Mouse (Mus musculus): Measurements from ENCODE around the gene Fabp1. TPM values are rescaled to one million over a fixed set of nuclear protein-coding genes. Genes with fewer than 3 reads are reported as not detected.
A peak's percentile ranks its signal among the peaks of the same experiment; 100 is the strongest.

Gene Fabp1
- polyA plus RNA-seq, 1 experiment from 2014 or later, result not detected

DNA sequence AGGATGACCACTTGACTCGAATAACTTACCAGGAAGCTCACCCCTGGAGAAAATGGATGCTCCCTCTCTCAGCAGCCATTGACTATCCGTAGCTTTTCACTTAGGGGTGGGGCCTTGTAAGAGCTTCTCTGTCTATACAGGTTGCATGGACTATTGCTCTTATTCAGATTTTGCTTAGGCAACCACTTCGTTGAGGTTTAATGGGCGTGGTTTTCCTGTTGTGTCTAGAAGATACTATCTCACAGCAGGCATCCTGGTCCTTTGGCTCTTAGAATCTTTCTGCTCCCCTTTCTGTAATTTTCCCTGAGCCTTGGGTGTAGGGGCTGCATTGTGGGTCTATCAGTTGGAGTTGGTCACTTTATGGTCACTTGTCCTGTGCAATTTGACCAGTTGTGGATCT lies 21.9 kb downstream of the Fabp1 start:
- H3K9ac ChIP-seq, result no peak overlapping the region
- no peaks in the 10 kb centered on the region for H3K27me3 ChIP-seq
- H3K9me3 ChIP-seq, result no peaks in the 10 kb centered on the region
- no peak overlapping the region for H3K27ac ChIP-seq
- H3K36me3 ChIP-seq, result no peaks in the 10 kb centered on the region
- H3K4me2 ChIP-seq (replicated peaks), result no peak overlapping the region
- peaks cover 1% of the 10 kb centered on the region; the same call in 1 of the 2 replicates for H3K4me1 ChIP-seq
- no peak overlapping the region for H3K4me3 ChIP-seq
- WGBS, result 81% methylated on average over 4 of the region's 4 CpGs
- no peak for ATAC-seq (ENCODE audit: insufficient number of reproducible peaks, insufficient read depth, low FRiP score, low TSS enrichment)

DNA sequence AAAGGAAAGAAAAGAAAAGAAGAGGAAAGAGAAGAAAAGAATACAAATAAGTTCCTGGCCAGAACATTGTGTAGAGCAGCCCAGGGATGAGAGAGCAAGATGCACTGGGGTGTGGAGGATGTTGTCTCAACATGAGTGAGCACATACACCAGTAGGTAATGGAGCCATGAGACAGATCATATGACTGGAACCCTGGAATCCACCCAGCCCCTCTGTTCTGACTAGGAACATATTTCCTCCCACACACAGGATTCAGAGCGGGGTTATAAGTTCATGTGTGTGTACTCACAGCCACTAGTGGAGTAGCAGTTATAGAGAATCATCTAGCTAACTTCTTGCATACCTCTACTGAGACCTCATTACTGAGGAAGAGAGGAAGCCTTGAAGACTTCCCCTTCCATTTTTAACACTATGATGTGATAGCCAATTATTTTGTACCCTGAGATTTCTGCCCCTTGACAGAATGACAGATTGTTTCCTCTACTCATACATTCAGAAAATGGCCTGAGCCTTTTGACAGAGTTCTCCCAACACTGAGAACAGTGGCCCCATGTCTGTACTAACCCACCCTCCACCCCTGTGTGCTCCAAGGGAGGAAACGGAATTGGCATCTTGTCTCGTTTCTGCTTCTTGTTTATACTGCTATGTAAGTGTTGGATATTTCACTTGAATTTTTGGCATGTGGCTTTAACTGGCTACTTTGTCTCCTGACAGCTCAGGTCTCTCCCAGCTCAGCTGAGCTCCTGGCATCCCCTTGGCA lies 24.7 kb downstream of the Fabp1 start:
- H3K4me1 ChIP-seq, result peaks cover 12% of the 10 kb centered on the region; the same call in 1 of the 2 replicates
- 86% methylated on average over 3 of the region's 3 CpGs for WGBS

DNA sequence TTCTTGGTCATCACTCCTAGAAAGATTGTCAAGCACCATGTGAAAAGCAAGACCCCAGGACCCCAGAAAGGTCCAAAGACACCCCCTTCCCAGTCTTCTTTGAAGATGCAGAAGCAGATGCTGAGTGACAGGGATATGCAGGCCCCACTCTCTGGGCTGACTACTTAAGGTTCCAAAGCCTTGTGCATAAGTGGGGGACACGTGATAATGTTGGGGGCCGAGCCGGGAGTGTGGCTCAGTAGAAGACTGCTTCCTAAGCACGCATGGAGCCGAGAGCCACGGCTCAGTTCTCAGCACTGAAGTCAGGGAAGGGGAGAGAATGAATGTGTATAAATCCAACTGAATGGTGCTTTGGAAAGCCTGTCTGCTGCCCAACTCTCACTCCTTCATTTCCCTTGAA lies 26.9 kb downstream of the Fabp1 start:
- no peak overlapping the region for H3K27ac ChIP-seq
- WGBS, result 35% methylated on average over 6 of the region's 6 CpGs
- H3K9me3 ChIP-seq, result no peaks in the 10 kb centered on the region
- H3K27me3 ChIP-seq, result no peaks in the 10 kb centered on the region
- H3K4me1 ChIP-seq, result peaks cover 12% of the 10 kb centered on the region; the same call in 1 of the 2 replicates
- no peak overlapping the region for H3K4me3 ChIP-seq
- H3K4me2 ChIP-seq (replicated peaks), result no peak overlapping the region
- no peak for ATAC-seq (ENCODE audit: insufficient number of reproducible peaks, insufficient read depth, low FRiP score, low TSS enrichment)
- no peaks in the 10 kb centered on the region for H3K36me3 ChIP-seq
- no peak overlapping the region for H3K9ac ChIP-seq

More for the DNA sequence above, 24.7 kb downstream of the Fabp1 start:
- Histone ChIP-seq H3K9me3 (no peaks in the 10 kb centered on the region), H3K36me3 (no peaks in the 10 kb centered on the region), H3K4me3 (no peak overlapping the region), H3K27me3 (no peaks in the 10 kb centered on the region), H3K4me2 (replicated peaks) (no peak overlapping the region), H3K9ac (no peak overlapping the region), H3K27ac (no peak overlapping the region)
- ATAC-seq (ENCODE audit: insufficient number of reproducible peaks, insufficient read depth, low FRiP score, low TSS enrichment), result no peak

DNA sequence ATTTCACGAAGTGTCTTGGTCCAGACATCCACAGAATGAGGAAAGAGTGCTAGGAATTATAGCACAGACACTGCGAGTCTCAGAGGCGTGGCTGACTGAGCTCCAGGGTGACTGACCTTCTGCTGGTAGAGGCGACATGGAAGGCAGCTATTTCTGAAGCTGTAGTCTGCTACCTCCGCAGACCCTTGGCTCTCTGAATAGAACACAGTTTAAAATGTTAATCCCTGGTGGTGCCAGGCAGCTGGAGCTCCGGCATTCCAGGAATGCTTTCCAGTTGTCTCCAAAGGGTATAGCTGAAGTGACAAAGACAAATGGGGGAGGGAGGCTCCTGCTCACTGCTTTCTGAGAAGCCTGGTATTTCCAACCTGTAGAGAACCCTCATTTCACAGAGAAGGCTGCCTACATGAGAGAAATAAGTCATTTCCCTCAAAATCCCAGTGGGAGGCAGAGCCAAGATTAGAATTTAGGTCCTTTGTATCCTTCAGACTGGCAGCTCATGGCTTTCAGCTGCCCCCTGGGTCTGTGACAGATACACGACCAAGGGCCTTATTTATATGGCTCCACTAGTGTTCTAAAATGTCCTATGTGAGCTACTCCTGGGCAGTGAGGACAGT lies 27.6 kb downstream of the Fabp1 start:
- 11% methylated on average over 7 of the region's 7 CpGs for WGBS
- Histone ChIP-seq H3K36me3 (no peaks in the 10 kb centered on the region), H3K4me1 (peaks cover 12% of the 10 kb centered on the region; the same call in 1 of the 2 replicates), H3K9ac (no peak overlapping the region), H3K9me3 (no peaks in the 10 kb centered on the region), H3K4me3 (no peak overlapping the region), H3K27me3 (no peaks in the 10 kb centered on the region), H3K27ac (peak overlapping the region; percentile 63; the same call in 1 of the 2 replicates), H3K4me2 (replicated peaks) (no peak overlapping the region; the same call in 1 of the 2 replicates)
- ATAC-seq (ENCODE audit: insufficient number of reproducible peaks, insufficient read depth, low FRiP score, low TSS enrichment), result no peak

DNA sequence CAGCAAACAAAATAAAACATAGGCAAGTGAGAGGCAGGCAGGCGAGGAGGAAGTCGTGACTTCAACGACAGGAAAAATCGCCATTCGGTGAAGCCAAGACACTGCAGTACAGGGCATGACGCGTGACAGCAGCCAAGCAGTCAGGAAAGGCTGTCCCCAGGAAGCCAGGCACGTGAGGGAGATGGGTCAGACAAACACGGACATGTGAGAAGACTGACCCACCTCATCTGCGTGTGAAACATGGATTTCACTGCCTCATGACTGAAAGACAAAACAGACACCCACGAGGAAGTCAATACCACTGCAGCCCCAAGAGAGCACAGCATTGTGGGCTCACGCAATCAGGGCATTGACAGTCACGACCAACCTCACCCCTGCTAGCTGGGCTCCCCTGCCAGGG lies 35.5 kb downstream of the Fabp1 start:
- H3K9ac ChIP-seq, result no peak overlapping the region
- 78% methylated on average over 13 of the region's 13 CpGs for WGBS
- H3K4me3 ChIP-seq, result no peak overlapping the region
- no peak overlapping the region for H3K27ac ChIP-seq
- no peaks in the 10 kb centered on the region for H3K9me3 ChIP-seq
- H3K4me2 ChIP-seq (replicated peaks), result no peak overlapping the region
- no peaks in the 10 kb centered on the region for H3K27me3 ChIP-seq
- ATAC-seq (ENCODE audit: insufficient number of reproducible peaks, insufficient read depth, low FRiP score, low TSS enrichment), result no peak
- H3K4me1 ChIP-seq, result no peaks in the 10 kb centered on the region
- H3K36me3 ChIP-seq, result no peaks in the 10 kb centered on the region

DNA sequence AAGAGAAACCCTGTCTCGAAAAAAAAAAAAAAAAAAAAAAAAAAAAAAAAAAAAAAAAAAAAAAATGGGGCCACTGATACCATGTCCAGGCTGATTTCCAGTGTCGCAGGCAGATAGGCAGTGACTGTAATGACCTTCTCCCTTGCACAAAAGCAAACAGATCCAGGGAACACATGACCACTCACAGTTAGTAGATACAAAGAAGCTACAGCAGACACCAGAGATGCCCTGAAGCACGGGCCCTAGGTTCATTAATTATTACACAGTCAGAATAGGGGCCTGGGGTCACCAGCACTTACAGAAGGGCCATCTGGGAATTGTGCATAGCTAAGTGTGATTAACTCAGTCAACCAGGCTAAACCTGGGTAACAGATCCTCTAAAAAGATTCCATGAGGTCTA lies 36.3 kb downstream of the Fabp1 start:
- 64% methylated on average over 3 of the region's 3 CpGs for WGBS
- Histone ChIP-seq H3K4me3 (no peak overlapping the region), H3K36me3 (no peaks in the 10 kb centered on the region), H3K9ac (no peak overlapping the region), H3K27ac (no peak overlapping the region), H3K4me2 (replicated peaks) (no peak overlapping the region), H3K27me3 (no peaks in the 10 kb centered on the region), H3K4me1 (no peaks in the 10 kb centered on the region), H3K9me3 (no peaks in the 10 kb centered on the region)
- ATAC-seq (ENCODE audit: insufficient number of reproducible peaks, insufficient read depth, low FRiP score, low TSS enrichment), result no peak

DNA sequence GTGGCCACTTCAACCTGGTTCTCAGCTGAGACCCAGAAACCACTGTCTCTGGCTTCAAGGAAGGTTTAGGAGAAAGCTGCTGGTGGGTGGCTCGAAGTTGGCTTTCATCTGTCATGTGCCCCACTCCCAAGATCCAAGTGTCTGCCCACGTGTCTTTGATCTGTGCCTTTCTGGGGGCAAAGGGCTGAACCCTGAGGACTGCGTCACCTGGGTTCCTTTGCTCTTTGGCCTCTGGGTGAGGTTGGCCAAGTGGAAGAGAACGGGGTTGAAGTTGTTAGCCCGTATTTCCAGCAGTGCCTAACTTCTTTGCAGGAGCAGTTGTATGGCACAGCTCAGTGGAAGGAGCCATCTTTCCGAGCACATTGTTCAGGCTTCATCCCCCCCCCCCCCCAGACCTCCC lies 36.9 kb downstream of the Fabp1 start:
- Histone ChIP-seq H3K9me3 (no peaks in the 10 kb centered on the region), H3K4me1 (no peaks in the 10 kb centered on the region), H3K27ac (no peak overlapping the region), H3K4me2 (replicated peaks) (no peak overlapping the region), H3K27me3 (no peaks in the 10 kb centered on the region), H3K4me3 (no peak overlapping the region), H3K36me3 (no peaks in the 10 kb centered on the region), H3K9ac (no peak overlapping the region)
- ATAC-seq (ENCODE audit: insufficient number of reproducible peaks, insufficient read depth, low FRiP score, low TSS enrichment), result no peak
- 71% methylated on average over 6 of the region's 6 CpGs for WGBS

DNA sequence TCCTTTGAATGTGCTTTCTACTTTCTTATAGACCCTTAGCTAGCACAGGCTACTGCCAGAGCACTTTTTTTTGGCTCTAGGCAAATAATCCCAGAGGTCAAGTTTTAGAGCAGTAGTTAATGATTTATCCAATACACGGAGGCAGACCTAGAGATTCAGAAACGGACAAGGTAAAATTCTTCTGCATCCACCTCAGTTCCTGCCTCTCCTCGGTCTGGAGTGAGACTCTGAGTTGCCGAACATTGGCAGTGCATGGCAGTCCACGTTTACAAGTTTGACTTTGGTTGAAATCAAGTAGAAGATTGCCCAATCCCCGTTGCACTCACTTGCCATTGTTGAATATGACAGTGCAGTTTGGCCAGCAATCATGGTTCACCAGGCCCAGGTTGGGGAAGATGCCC lies 37.4 kb downstream of the Fabp1 start:
- no peak for ATAC-seq (ENCODE audit: insufficient number of reproducible peaks, insufficient read depth, low FRiP score, low TSS enrichment)
- no peaks in the 10 kb centered on the region for H3K4me1 ChIP-seq
- H3K27ac ChIP-seq, result no peak overlapping the region
- 83% methylated on average over 6 of the region's 6 CpGs for WGBS
- H3K9me3 ChIP-seq, result no peaks in the 10 kb centered on the region
- no peak overlapping the region for H3K9ac ChIP-seq
- no peaks in the 10 kb centered on the region for H3K36me3 ChIP-seq
- H3K4me2 ChIP-seq (replicated peaks), result no peak overlapping the region
- no peak overlapping the region for H3K4me3 ChIP-seq
- H3K27me3 ChIP-seq, result no peaks in the 10 kb centered on the region

DNA sequence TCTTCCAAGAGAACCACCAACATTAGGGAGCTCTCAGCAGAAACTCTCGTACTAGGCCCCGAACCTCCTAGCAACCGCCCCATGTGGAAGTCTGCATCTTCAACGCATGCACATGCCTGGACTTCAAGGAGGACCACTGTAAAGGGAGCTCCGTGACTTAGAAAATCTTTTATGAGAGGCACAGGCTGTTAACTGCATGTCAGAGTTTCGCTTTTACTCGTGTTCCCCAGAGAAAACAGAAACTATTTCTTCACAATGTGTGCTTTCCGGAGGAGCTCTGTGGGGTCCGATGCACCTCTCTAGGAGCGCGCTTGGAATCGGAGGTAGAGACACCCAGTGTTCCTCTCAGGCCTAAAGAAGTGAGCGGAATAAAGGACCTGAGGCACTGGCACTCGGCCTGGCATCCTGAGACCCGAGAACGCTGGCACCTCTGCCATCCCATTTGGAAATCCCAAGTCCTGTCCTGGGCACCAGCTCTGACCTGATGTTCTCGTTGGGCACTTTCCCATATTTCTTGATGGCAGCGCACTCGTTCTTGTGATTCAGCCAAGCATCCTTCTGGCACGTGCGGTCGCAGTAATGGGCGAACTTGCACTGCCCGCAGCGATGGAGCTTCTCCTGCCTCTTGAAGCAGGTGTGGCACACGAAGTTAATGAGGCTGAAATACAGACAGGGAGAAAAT lies 39.6 kb downstream of the Fabp1 start:
- WGBS, result 92% methylated on average over 26 of the region's 26 CpGs
- no peak for ATAC-seq (ENCODE audit: insufficient number of reproducible peaks, insufficient read depth, low FRiP score, low TSS enrichment)
- Histone ChIP-seq H3K4me2 (replicated peaks) (no peak overlapping the region), H3K27ac (no peak overlapping the region), H3K9me3 (no peaks in the 10 kb centered on the region), H3K4me3 (no peak overlapping the region), H3K36me3 (no peaks in the 10 kb centered on the region), H3K27me3 (no peaks in the 10 kb centered on the region), H3K4me1 (no peaks in the 10 kb centered on the region), H3K9ac (no peak overlapping the region)

DNA sequence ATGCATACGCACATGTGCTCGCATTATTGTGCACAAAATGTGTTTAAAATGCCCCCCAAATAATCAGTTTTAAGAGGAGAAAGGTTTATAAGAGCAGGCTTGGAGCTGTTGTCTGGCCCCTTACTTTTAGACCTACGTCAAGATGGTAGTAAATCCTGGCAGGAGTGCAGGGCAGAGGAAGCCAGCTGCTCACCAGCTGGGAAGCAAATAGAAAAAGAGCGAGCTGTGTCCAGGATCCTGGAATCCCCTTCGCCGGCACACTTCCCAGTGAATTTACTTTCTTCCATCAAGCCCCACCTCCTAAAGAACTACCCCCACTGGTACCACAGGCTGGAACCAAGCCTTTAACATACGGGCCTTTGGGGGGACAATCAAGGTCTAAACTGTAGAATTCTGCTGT lies 41.2 kb downstream of the Fabp1 start:
- no peak for ATAC-seq (ENCODE audit: insufficient number of reproducible peaks, insufficient read depth, low FRiP score, low TSS enrichment)
- 81% methylated on average over 7 of the region's 7 CpGs for WGBS
- no peaks in the 10 kb centered on the region for H3K9me3 ChIP-seq
- no peak overlapping the region for H3K27ac ChIP-seq
- no peaks in the 10 kb centered on the region for H3K4me1 ChIP-seq
- H3K27me3 ChIP-seq, result no peaks in the 10 kb centered on the region
- no peak overlapping the region for H3K9ac ChIP-seq
- no peak overlapping the region for H3K4me2 ChIP-seq (replicated peaks)
- no peak overlapping the region for H3K4me3 ChIP-seq
- H3K36me3 ChIP-seq, result no peaks in the 10 kb centered on the region

DNA sequence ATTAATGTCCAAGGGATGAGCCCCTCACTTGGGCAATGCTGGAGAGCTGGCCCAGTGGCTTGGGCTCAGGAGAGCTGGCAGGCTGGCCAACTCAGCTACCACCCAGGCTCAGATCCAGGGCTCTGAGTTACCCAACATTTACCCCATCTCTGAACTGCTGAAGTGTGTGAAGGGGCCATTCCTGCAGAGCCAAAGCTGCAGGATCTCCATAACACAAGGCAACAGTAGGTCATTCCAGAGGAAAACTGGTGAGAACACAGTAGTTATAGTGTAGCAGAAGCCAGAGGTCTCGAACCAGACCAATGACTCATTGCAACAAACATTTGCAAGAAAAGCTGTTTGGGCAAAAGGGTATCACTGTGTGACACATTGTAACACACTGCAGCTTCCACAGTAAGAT lies 43.2 kb downstream of the Fabp1 start:
- no peak overlapping the region for H3K4me2 ChIP-seq (replicated peaks)
- H3K36me3 ChIP-seq, result no peaks in the 10 kb centered on the region
- H3K4me3 ChIP-seq, result no peak overlapping the region
- H3K4me1 ChIP-seq, result no peaks in the 10 kb centered on the region
- H3K9ac ChIP-seq, result no peak overlapping the region
- H3K27me3 ChIP-seq, result no peaks in the 10 kb centered on the region
- 88% methylated on average over 1 of the region's 1 CpGs for WGBS
- no peak overlapping the region for H3K27ac ChIP-seq
- H3K9me3 ChIP-seq, result no peaks in the 10 kb centered on the region
- no peak for ATAC-seq (ENCODE audit: insufficient number of reproducible peaks, insufficient read depth, low FRiP score, low TSS enrichment)

DNA sequence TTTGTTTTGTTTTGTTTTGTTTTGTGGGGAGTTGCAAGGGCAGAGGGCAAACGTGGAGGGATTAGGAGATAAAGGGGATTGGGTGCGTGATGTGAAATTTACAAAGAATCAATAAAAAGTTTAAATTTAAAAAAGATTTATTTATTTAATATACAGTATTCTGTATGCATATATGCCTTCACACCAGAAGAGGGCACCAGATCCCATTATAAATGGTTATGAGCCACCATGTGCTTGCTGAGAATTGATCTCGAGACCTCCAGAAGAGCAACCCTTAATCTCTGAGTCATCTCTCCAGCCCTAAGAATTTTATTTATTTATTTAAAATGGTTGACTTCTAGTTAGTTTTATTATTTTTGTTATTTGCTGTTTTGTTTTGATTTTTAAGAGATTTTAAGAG lies 43.6 kb downstream of the Fabp1 start:
- ATAC-seq (ENCODE audit: insufficient number of reproducible peaks, insufficient read depth, low FRiP score, low TSS enrichment), result no peak
- H3K9ac ChIP-seq, result no peak overlapping the region
- no peaks in the 10 kb centered on the region for H3K9me3 ChIP-seq
- H3K4me1 ChIP-seq, result no peaks in the 10 kb centered on the region
- H3K27me3 ChIP-seq, result no peaks in the 10 kb centered on the region
- H3K27ac ChIP-seq, result no peak overlapping the region
- H3K4me3 ChIP-seq, result no peak overlapping the region
- no peak overlapping the region for H3K4me2 ChIP-seq (replicated peaks)
- 88% methylated on average over 3 of the region's 3 CpGs for WGBS
- H3K36me3 ChIP-seq, result no peaks in the 10 kb centered on the region

All from embryonic facial prominence, embryonic 12.5 days (tissue).